Mouse (Mus musculus) liver, embryonic 14.5 days (tissue): ENCODE data around the gene Tas1r3.

ENCODE experiments used
- CTCF ChIP-seq: IDR thresholded peaks from 2 replicates; pipeline ENCODE4 v1.5.1; 2016; ENCODE audit warnings: antibody characterized with exemption, low read depth, control low read depth
- EP300 ChIP-seq: IDR thresholded peaks from 2 replicates; pipeline ENCODE4 v1.6.1; 2016; ENCODE audit warnings: antibody characterized with exemption, low read depth

DNA sequence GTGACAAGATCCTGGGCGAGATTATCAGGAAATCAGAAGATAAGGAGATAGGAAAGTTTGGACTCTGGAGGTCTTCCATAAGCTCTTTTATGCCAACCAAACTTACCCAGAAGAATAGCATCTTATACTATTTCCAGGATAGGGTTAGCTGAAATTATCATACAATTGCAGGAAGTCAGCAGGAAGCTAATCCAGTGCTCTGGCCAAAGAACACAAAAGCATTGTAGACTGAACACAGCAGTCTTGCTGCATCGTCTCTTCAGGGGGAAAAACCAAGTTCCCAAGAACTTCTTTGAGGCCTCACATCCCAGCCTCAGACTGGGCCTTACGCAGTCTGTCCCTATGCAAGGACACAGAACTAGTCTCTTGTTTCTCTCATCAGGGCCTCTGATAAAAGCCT lies 20.4 kb upstream of the Tas1r3 start:
- TF ChIP-seq CTCF (no peak), EP300 (no peak)
